Mouse (Mus musculus): ENCODE measurements around the gene Adgrg6.

GRCm38 (mm10) chr10:14570616-14571015, 25.2 kb upstream of the Adgrg6 start:
- TF ChIP-seq GATA1 (IDR thresholded peaks at IDR 0.05; ENCODE audit: low read length) (no peak), TAL1 (IDR thresholded peaks at IDR 0.05; ENCODE audit: low read length) (no peak)
